ENCODE assay signal across 8 mouse cellular contexts in genomic region chr11:102437120-102438061, GRCm38 (mm10). TPM values are rescaled to one million over a fixed set of nuclear protein-coding genes. Genes with fewer than 3 reads are reported as not detected.
DNase-seq lines count a peak whose midpoint lies in the region; ATAC-seq and TF ChIP-seq lines count a peak whose summit lies in the region.

No protein-coding gene starts in this region.

- H3K27me3 ChIP-seq in limb, embryonic 15.5 days: peaks cover 8% of the 10 kb centered on the region
- no peaks in the 10 kb centered on the region for H3K27me3 ChIP-seq in midbrain, embryonic 14.5 days (ENCODE audit: control insufficient read depth, insufficient read depth, low read length)

- peak overlapping the region; percentile 77 for H3K4me2 ChIP-seq in limb, embryonic 15.5 days
- peak overlapping the region; percentile 51 for H3K4me2 ChIP-seq in midbrain, embryonic 14.5 days (ENCODE audit: low read length)

- DNase-seq in left cerebral cortex, adult 18-20 months (ENCODE audit: low spot score in 2 of 2): peak; percentile 66 to 80
- no peak for DNase-seq in left cerebral cortex, adult 11 months (ENCODE audit: low spot score)
- DNase-seq in gastrocnemius, postnatal 25 days: peak; percentile 53
- DNase-seq in kidney, adult 18-20 months: peak; percentile 64
- DNase-seq in midbrain, embryonic 14.5 days: peak; percentile 73
- peak; percentile 86 for DNase-seq in testis, postnatal 10 days (ENCODE audit: low spot score)

- TF ChIP-seq POLR2A in cortical plate, adult 2 months (IDR thresholded peaks at IDR 0.05; ENCODE audit: extremely low read depth, insufficient read depth, low read length): 0 out of 2 replicates have a peak, but pooled peaks have one; percentile 6

- ATAC-seq in limb, embryonic 15.5 days (ENCODE audit: insufficient number of reproducible peaks, low FRiP score, low TSS enrichment, low read depth): no peak; the same call in 1 of the 2 replicates
- ATAC-seq in midbrain, embryonic 14.5 days (ENCODE audit: low FRiP score, low TSS enrichment): peak; percentile 22

- H3K36me3 ChIP-seq in limb, embryonic 15.5 days: peaks cover 69% of the 10 kb centered on the region
- peaks cover 87% of the 10 kb centered on the region for H3K36me3 ChIP-seq in midbrain, embryonic 14.5 days (ENCODE audit: control insufficient read depth, insufficient read depth, low read length)

- TF ChIP-seq CTCF in cortical plate, adult 2 months (IDR thresholded peaks at IDR 0.05; ENCODE audit: extremely low read depth, insufficient read depth, low read length): no peak

- peaks cover 10% of the 10 kb centered on the region for H3K4me1 ChIP-seq in cortical plate, adult 2 months (ENCODE audit: control insufficient read depth, insufficient read depth, low read length)
- H3K4me1 ChIP-seq in limb, embryonic 15.5 days: peaks cover 36% of the 10 kb centered on the region
- H3K4me1 ChIP-seq in midbrain, embryonic 14.5 days (ENCODE audit: control insufficient read depth, insufficient read depth, low read length): peaks cover 15% of the 10 kb centered on the region

- no peaks in the 10 kb centered on the region for H3K9me3 ChIP-seq in limb, embryonic 15.5 days
- H3K9me3 ChIP-seq in midbrain, embryonic 14.5 days (ENCODE audit: control insufficient read depth, low read length): no peaks in the 10 kb centered on the region

- peak overlapping the region; percentile 96 for H3K27ac ChIP-seq in cortical plate, adult 2 months (ENCODE audit: insufficient read depth, low read length)
- H3K27ac ChIP-seq in limb, embryonic 15.5 days: peak overlapping the region; percentile 28; the same call in 1 of the 2 replicates
- peak overlapping the region; percentile 68 for H3K27ac ChIP-seq in midbrain, embryonic 14.5 days (replicated peaks; ENCODE audit: low read depth, low read length)

- peak overlapping the region; percentile 32 for H3K4me3 ChIP-seq in cortical plate, adult 2 months (ENCODE audit: insufficient read depth, low read length)
- peak overlapping the region; percentile 45 for H3K4me3 ChIP-seq in limb, embryonic 15.5 days
- H3K4me3 ChIP-seq in midbrain, embryonic 14.5 days (replicated peaks; ENCODE audit: low read depth, low read length): peak overlapping the region; percentile 23

- 17% methylated on average over 71 of the region's 87 CpGs for WGBS in limb, embryonic 15.5 days
- 4% methylated on average over 87 of the region's 87 CpGs for WGBS in midbrain, embryonic 14.5 days

- peak overlapping the region; percentile 39 for H3K9ac ChIP-seq in limb, embryonic 15.5 days
- H3K9ac ChIP-seq in midbrain, embryonic 14.5 days (replicated peaks; ENCODE audit: low read length): peak overlapping the region; percentile 48; the same call in 1 of the 2 replicates

RNA-seq across cellular contexts. Expression of gene Grn, which starts 7.3 kb away (rescaled TPM):
- 10 to 100 TPM; 55.8 to 58.9 TPM for total RNA-seq in left cerebral cortex, adult 18-20 months (2021)
- 64.6 and 67.2 TPM in 2 replicates for polyA plus RNA-seq in cortical plate, adult 2 months (2012; rRNA removed)
- 10 to 100 TPM; 28.7 to 35.2 TPM for total RNA-seq in gastrocnemius, postnatal 25 days (2021)
- polyA plus RNA-seq in limb, embryonic 15.5 days (2015; fragmentation: Nextera tagmentation; extraction: Ambion mirVana): 192 and 215 TPM in 2 replicates
- 33.1 and 45.5 TPM in 2 replicates for polyA plus RNA-seq in midbrain, embryonic 14.5 days (2014; fragmentation: Nextera tagmentation; extraction: Ambion mirVana)

RNA-seq across cellular contexts. Expression of gene Fam171a2, which starts 10.1 kb away (rescaled TPM):
- 100 to 1,000 TPM; 113 to 133 TPM for total RNA-seq in left cerebral cortex, adult 18-20 months (2021)
- polyA plus RNA-seq in cortical plate, adult 2 months (2012; rRNA removed): 77.9 and 78.3 TPM in 2 replicates
- total RNA-seq in gastrocnemius, postnatal 25 days (2021): 1 to 10 TPM; 1.6 to 2.7 TPM
- 4.9 and 5.7 TPM in 2 replicates for polyA plus RNA-seq in limb, embryonic 15.5 days (2015; fragmentation: Nextera tagmentation; extraction: Ambion mirVana)
- 28.6 and 50.4 TPM in 2 replicates for polyA plus RNA-seq in midbrain, embryonic 14.5 days (2014; fragmentation: Nextera tagmentation; extraction: Ambion mirVana)

RNA-seq across cellular contexts. Expression of gene Slc25a39, which starts 29.6 kb away (rescaled TPM):
- 10 to 100 TPM; 60.6 to 73.2 TPM for total RNA-seq in left cerebral cortex, adult 18-20 months (2021)
- polyA plus RNA-seq in cortical plate, adult 2 months (2012; rRNA removed): 85.9 and 88.4 TPM in 2 replicates
- 10 to 100 TPM; 54.4 to 76.1 TPM for total RNA-seq in gastrocnemius, postnatal 25 days (2021)
- 184 and 195 TPM in 2 replicates for polyA plus RNA-seq in limb, embryonic 15.5 days (2015; fragmentation: Nextera tagmentation; extraction: Ambion mirVana)
- polyA plus RNA-seq in midbrain, embryonic 14.5 days (2014; fragmentation: Nextera tagmentation; extraction: Ambion mirVana): 132 and 144 TPM in 2 replicates

RNA-seq across cellular contexts. Expression of gene Itga2b, which starts 32.5 kb away (rescaled TPM):
- 1 to 10 TPM; 3.3 to 3.9 TPM for total RNA-seq in left cerebral cortex, adult 18-20 months (2021)
- polyA plus RNA-seq in cortical plate, adult 2 months (2012; rRNA removed): 4.1 and 4.9 TPM in 2 replicates
- 1 to 10 TPM; 1.4 to 1.6 TPM for total RNA-seq in gastrocnemius, postnatal 25 days (2021)
- polyA plus RNA-seq in limb, embryonic 15.5 days (2015; fragmentation: Nextera tagmentation; extraction: Ambion mirVana): 6.6 and 6.9 TPM in 2 replicates
- polyA plus RNA-seq in midbrain, embryonic 14.5 days (2014; fragmentation: Nextera tagmentation; extraction: Ambion mirVana): 5.4 and 7.7 TPM in 2 replicates

RNA-seq across cellular contexts. Expression of gene Rundc3a, which starts 44.2 kb away (rescaled TPM):
- total RNA-seq in left cerebral cortex, adult 18-20 months (2021): 100 to 1,000 TPM; 477 to 484 TPM
- polyA plus RNA-seq in cortical plate, adult 2 months (2012; rRNA removed): 511 and 558 TPM in 2 replicates
- total RNA-seq in gastrocnemius, postnatal 25 days (2021): under 1 TPM in 1 of 2 experiments, not detected in 1; 0.35 TPM
- polyA plus RNA-seq in limb, embryonic 15.5 days (2015; fragmentation: Nextera tagmentation; extraction: Ambion mirVana): 1.2 and 1.6 TPM in 2 replicates
- polyA plus RNA-seq in midbrain, embryonic 14.5 days (2014; fragmentation: Nextera tagmentation; extraction: Ambion mirVana): 113 and 165 TPM in 2 replicates

Comparison
In these comparisons a context has a peak if more than half of its experiments do, and no peak if none do; other contexts are left out.
1. H3K27ac ChIP-seq: peak in every context shown above with its lines; median percentile 96 in cortical plate, adult 2 months; 68 in midbrain, embryonic 14.5 days; 28 in limb, embryonic 15.5 days.